Mouse (Mus musculus) forebrain, embryonic 11.5 days (tissue): ENCODE measurements around the gene Sept9. TPM values are rescaled to one million over a fixed set of nuclear protein-coding genes. Genes with fewer than 3 reads are reported as not detected.

Source experiments
- ATAC-seq: fragments of 200-750 bp; cut with Nextera tagmentation; replicated peaks from 2 replicates; pipeline ENCODE4 v1.8.0; 2017; ENCODE audit warnings: moderate TSS enrichment; ENCODE audit not compliant: low FRiP score
- DNase-seq: peaks from one replicate; pipeline ENCODE4 v3.0.0-alpha.2; 2017; ENCODE audit warnings: low spot score
- H3K27ac ChIP-seq: fragments of 300-500 bp; sonication (generic); 2 replicates; pipeline ENCODE4 v1.5.1; 2014; ENCODE audit warnings: low read depth, low read length
- H3K27me3 ChIP-seq: fragments of 300-500 bp; sonication (generic); 2 replicates; pipeline ENCODE4 v1.6.1; 2014; ENCODE audit warnings: mild to moderate bottlenecking, low read length, mixed read lengths; ENCODE audit not compliant: control insufficient read depth, insufficient read depth
- H3K36me3 ChIP-seq: fragments of 300-500 bp; sonication (generic); 2 replicates; pipeline ENCODE4 v1.6.1; 2014; ENCODE audit warnings: mild to moderate bottlenecking, low read length, moderate library complexity, mixed read lengths; ENCODE audit not compliant: control insufficient read depth, insufficient read depth
- H3K4me1 ChIP-seq: fragments of 300-500 bp; sonication (generic); replicated peaks from 2 replicates; pipeline ENCODE4 v1.6.1; 2014; ENCODE audit warnings: low read length, mixed read lengths; ENCODE audit not compliant: control insufficient read depth, insufficient read depth
- H3K4me2 ChIP-seq: fragments of 300-500 bp; sonication (generic); 2 replicates; pipeline ENCODE4 v1.6.1; 2014; ENCODE audit warnings: low read depth, mild to moderate bottlenecking, low read length, moderate library complexity, mixed read lengths; ENCODE audit not compliant: severe bottlenecking
- H3K4me3 ChIP-seq: fragments of 300-500 bp; sonication (generic); 2 replicates; pipeline ENCODE4 v1.5.1; 2014; ENCODE audit warnings: low read depth, low read length
- H3K9ac ChIP-seq: fragments of 300-500 bp; sonication (generic); 2 replicates; pipeline ENCODE4 v1.6.1; 2014; ENCODE audit warnings: low read length
- H3K9me3 ChIP-seq: fragments of 300-500 bp; sonication (generic); 2 replicates; pipeline ENCODE4 v1.6.1; 2016; ENCODE audit warnings: low read length, mixed read lengths; ENCODE audit not compliant: control insufficient read depth
- WGBS: fragments of 180-500 bp; shearing (Covaris S2); extraction: QIAGEN DNeasy Blood & Tissue Kit; methylation state at CpG from one replicate; pipeline ENCODE4 v1.1.7; 2014; 5-methylcytosine and 5-hydroxymethylcytosine counted together
- polyA plus RNA-seq: library from polyadenylated mRNA; unstranded; fragments of >200 nt; fragmentation: Nextera tagmentation; extraction: Ambion mirVana; gene quantifications from 2 replicates; pipeline ENCODE4 v1.2.1, GENCODE M21; 2014

The Sept9 gene
- polyA plus RNA-seq, 1 experiment from 2014 or later = 172 TPM

- no peaks in the 10 kb centered on the region for H3K27me3 ChIP-seq
- H3K27ac ChIP-seq = peak overlapping the region; percentile 72
- H3K9me3 ChIP-seq = no peaks in the 10 kb centered on the region
- peak overlapping the region; percentile 81 for H3K9ac ChIP-seq
- peaks cover 26% of the 10 kb centered on the region for H3K4me1 ChIP-seq
- H3K4me2 ChIP-seq = peak overlapping the region; percentile 69
- no peaks in the 10 kb centered on the region for H3K36me3 ChIP-seq
- under 1% methylated on average over 47 of the region's 69 CpGs for WGBS
- H3K4me3 ChIP-seq = peak overlapping the region; percentile 71
- DNase-seq (peak; percentile 94), ATAC-seq (peak; percentile 88)
These were observed 66.8 kb downstream of the Sept9 start for GRCm38 (mm10) chr11:117265981-117266905.

GRCm38 (mm10) chr11:117266906-117267721 is 67.7 kb downstream of the Sept9 start:
- ATAC-seq = peak; percentile 80
- peak; percentile 92 for DNase-seq
- peak overlapping the region; percentile 72 for H3K27ac ChIP-seq
- H3K27me3 ChIP-seq = no peaks in the 10 kb centered on the region
- peaks cover 26% of the 10 kb centered on the region for H3K4me1 ChIP-seq
- peak overlapping the region; percentile 81 for H3K9ac ChIP-seq
- under 1% methylated on average over 37 of the region's 37 CpGs for WGBS
- H3K9me3 ChIP-seq = no peaks in the 10 kb centered on the region
- no peaks in the 10 kb centered on the region for H3K36me3 ChIP-seq
- H3K4me2 ChIP-seq = peak overlapping the region; percentile 69
- peak overlapping the region; percentile 71 for H3K4me3 ChIP-seq

- ATAC-seq (no peak), DNase-seq (no peak)
- 23% methylated on average over 4 of the region's 4 CpGs for WGBS
- Histone ChIP-seq H3K27me3 (no peaks in the 10 kb centered on the region), H3K36me3 (no peaks in the 10 kb centered on the region), H3K9ac (peak overlapping the region; percentile 16; the same call in 1 of the 2 replicates), H3K4me1 (peaks cover 26% of the 10 kb centered on the region), H3K27ac (no peak overlapping the region), H3K9me3 (no peaks in the 10 kb centered on the region), H3K4me2 (peak overlapping the region; percentile 69), H3K4me3 (peak overlapping the region; percentile 71)
These were observed 68.4 kb downstream of the Sept9 start for GRCm38 (mm10) chr11:117267828-117268227.

DNA sequence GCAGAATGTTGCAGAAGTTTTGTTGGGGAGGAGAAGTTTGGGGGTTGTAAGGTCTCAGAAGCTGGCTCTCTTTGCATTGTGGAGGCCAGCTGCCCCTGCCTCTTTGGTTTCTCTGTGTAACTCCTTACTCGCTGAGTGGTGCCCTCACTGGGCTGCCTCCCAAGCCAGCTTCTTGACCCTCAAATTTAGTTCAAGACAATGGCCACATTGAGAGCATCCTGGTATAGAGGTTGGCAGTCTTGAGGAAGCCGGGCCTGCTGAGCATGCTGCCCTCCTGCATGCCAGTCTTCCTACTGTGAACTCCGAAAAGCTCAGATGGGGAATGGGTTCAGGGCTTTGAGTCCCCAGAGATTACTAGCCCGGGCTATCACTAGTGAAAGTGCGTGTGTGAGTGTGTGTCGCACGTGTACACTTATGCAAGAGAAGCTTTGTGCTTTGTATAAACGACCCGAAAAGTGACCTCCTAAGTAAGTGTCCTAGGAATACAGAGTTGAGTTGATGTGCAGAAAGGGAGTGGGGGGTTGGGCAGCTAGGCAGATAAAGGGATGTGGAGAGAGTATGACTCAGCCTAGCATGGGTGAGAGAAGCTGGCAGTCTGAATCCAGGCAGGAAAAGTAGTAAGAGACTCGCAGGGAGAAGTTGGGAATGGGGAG is 69.0 kb downstream of the Sept9 start:
- Histone ChIP-seq H3K4me2 (peak overlapping the region; percentile 69), H3K27ac (peak overlapping the region; percentile 39; the same call in 1 of the 2 replicates), H3K4me3 (peak overlapping the region; percentile 71), H3K36me3 (no peaks in the 10 kb centered on the region), H3K9me3 (no peaks in the 10 kb centered on the region), H3K4me1 (peaks cover 26% of the 10 kb centered on the region), H3K9ac (peak overlapping the region; percentile 43), H3K27me3 (no peaks in the 10 kb centered on the region)
- 50% methylated on average over 10 of the region's 10 CpGs for WGBS
- DNase-seq (no peak), ATAC-seq (no peak)

DNA sequence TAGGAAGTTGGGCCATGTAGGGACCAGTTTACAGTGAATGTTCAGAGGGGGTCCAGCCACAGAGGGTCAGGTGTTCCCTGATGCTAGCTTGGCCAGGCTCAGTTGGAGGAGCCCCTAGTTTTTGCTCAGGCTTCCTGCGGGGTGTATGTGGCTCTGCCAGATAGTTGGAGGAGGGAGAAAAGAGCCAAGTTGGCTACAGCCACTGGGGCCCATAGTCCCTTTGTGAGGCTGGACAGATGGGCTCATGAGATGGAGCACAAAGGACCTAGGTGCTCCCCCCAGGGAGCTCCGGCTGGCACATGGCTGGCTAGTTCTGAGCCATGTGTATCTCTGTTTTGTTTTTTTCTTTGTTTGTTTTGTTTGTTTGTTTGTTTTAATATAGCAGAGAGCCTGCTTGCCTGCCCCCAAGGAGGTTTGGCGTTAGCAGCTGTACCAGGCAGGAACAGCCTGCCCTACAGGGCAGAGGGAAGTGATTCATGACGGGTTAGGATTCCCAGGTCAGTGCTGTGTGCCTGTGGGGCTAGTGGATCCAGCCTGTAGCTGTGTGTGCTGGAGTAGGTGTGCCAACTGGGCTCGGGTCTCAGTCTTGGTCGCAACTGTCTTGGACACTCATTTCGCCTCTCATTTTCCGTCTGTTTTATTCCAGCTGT is 69.7 kb downstream of the Sept9 start:
- Histone ChIP-seq H3K9ac (peak overlapping the region; percentile 43), H3K4me1 (peaks cover 27% of the 10 kb centered on the region), H3K27ac (peak overlapping the region; percentile 39; the same call in 1 of the 2 replicates), H3K9me3 (no peaks in the 10 kb centered on the region), H3K4me2 (peak overlapping the region; percentile 69; the same call in 1 of the 2 replicates), H3K27me3 (no peaks in the 10 kb centered on the region), H3K36me3 (no peaks in the 10 kb centered on the region), H3K4me3 (0 out of 2 replicates have a peak overlapping the region, but pooled peaks have one; percentile 3)
- ATAC-seq = no peak
- 74% methylated on average over 8 of the region's 8 CpGs for WGBS
- no peak for DNase-seq

DNA sequence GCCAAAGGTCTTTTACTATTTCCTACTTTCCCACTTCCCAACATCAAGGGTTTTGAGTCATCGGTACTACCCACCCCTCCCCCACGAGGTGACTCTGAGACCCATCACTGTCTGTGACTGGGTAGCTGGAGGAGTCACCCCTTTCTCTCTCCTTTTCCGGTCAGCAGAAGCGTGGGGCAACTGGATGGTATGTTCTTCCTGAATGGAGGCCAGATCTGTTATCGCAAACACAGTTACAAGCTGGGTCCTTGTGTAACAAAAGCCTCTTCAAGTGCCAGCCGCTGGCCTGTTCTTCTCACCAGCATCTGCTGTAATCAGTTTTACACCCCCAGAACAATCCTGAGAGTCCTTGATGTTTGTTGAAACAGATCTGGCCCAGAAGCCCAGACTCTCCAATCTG is 70.5 kb downstream of the Sept9 start:
- Histone ChIP-seq H3K9me3 (no peaks in the 10 kb centered on the region), H3K4me1 (peaks cover 21% of the 10 kb centered on the region), H3K4me3 (no peak overlapping the region), H3K36me3 (no peaks in the 10 kb centered on the region), H3K27me3 (no peaks in the 10 kb centered on the region), H3K27ac (no peak overlapping the region), H3K9ac (peak overlapping the region; percentile 16; the same call in 1 of the 2 replicates), H3K4me2 (no peak overlapping the region)
- DNase-seq = no peak
- WGBS = 72% methylated on average over 6 of the region's 6 CpGs
- no peak for ATAC-seq

GRCm38 (mm10) chr11:117274973-117275372 is 75.5 kb downstream of the Sept9 start:
- Histone ChIP-seq H3K27ac (no peak overlapping the region), H3K36me3 (no peaks in the 10 kb centered on the region), H3K4me3 (no peak overlapping the region), H3K4me2 (no peak overlapping the region), H3K9me3 (no peaks in the 10 kb centered on the region), H3K4me1 (peaks cover 7% of the 10 kb centered on the region), H3K27me3 (no peaks in the 10 kb centered on the region), H3K9ac (no peak overlapping the region)
- DNase-seq (no peak), ATAC-seq (no peak)
- 76% methylated on average over 5 of the region's 5 CpGs for WGBS

GRCm38 (mm10) chr11:117275999-117276398 is 76.5 kb downstream of the Sept9 start:
- H3K27me3 ChIP-seq = no peaks in the 10 kb centered on the region
- peaks cover 8% of the 10 kb centered on the region for H3K4me1 ChIP-seq
- H3K9ac ChIP-seq = no peak overlapping the region
- H3K4me2 ChIP-seq = no peak overlapping the region
- H3K36me3 ChIP-seq = no peaks in the 10 kb centered on the region
- no peak for ATAC-seq
- no peak overlapping the region for H3K4me3 ChIP-seq
- H3K9me3 ChIP-seq = no peaks in the 10 kb centered on the region
- DNase-seq = no peak
- 27% methylated on average over 6 of the region's 6 CpGs for WGBS
- no peak overlapping the region for H3K27ac ChIP-seq
